8 mouse cellular contexts compared by ENCODE assay signal in the genomic region with DNA sequence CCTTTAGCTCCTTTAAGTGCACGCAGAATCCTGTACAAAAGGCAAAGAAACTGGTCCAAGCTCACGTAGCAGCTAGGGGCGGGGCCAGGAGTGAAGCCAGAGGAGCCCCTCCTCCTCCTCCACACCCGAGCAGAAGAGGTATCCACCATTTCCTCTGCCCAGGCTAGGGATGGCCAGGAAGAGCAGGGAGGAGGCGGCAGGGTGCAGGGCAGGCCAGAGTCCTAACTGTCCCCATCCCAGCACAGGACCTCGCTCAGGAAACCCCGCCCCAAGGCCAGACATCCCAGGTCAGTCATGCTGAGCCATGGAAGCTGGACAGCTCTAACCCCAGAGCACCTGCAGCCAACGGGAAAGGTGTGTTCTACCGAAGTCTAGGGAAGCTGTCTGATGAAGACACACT. TPM values are rescaled to one million over a fixed set of nuclear protein-coding genes. Genes with fewer than 3 reads are reported as not detected.
A peak's percentile ranks its signal among the peaks of the same experiment; 100 is the strongest.
DNase-seq lines count a peak whose midpoint lies in the region; ATAC-seq and TF ChIP-seq lines count a peak whose summit lies in the region.

No protein-coding gene starts in this region.

- peak; percentile 39 for DNase-seq in embryonic facial prominence, embryonic 10.5 days (ENCODE audit: low spot score)
- peak; percentile 30 to 38 for DNase-seq in heart, postnatal 10 days
- no peak for DNase-seq in cerebellum, postnatal 10 days
- DNase-seq in spleen, postnatal 36 days (ENCODE audit: low spot score in 2 of 2), result no peak
- no peak for DNase-seq in cerebellum, adult 2 months

- H3K9ac ChIP-seq in ES-Bruce4 (ENCODE audit: low read depth, poor library complexity, severe bottlenecking), result no peak overlapping the region
- H3K9ac ChIP-seq in limb, embryonic 12.5 days (replicated peaks), result peak overlapping the region; percentile 52; the same call in 1 of the 2 replicates
- H3K9ac ChIP-seq in neural tube, embryonic 12.5 days, result 0 out of 2 replicates have a peak overlapping the region, but pooled peaks have one; percentile 18

- intact Hi-C loops in heart, postnatal 10 days (cut with DNase I), result loop anchor here (2.0 kb wide), 1 partner anchor 95 kb away; no protein-coding TSS in a partner anchor

- no peak for TF ChIP-seq CTCF in ES-Bruce4 (IDR thresholded peaks at IDR 0.05; ENCODE audit: low read depth, low read length)
- no peak for TF ChIP-seq CTCF in cerebellum, adult 2 months (IDR thresholded peaks at IDR 0.05; ENCODE audit: borderline replicate concordance, insufficient read depth, low read depth, low read length)

- TF ChIP-seq EP300 in ES-Bruce4 (IDR thresholded peaks at IDR 0.05; ENCODE audit: insufficient read depth, low read depth, low read length), result no peak

- H3K4me3 ChIP-seq in ES-Bruce4 (ENCODE audit: low read depth, low read length), result peak overlapping the region; percentile 13
- peak overlapping the region; percentile 21; the same call in 1 of the 2 replicates for H3K4me3 ChIP-seq in embryonic facial prominence, embryonic 10.5 days
- H3K4me3 ChIP-seq in limb, embryonic 12.5 days (replicated peaks), result no peak overlapping the region
- no peak overlapping the region for H3K4me3 ChIP-seq in neural tube, embryonic 12.5 days
- H3K4me3 ChIP-seq in cerebellum, adult 2 months (replicated peaks; ENCODE audit: insufficient read depth, low read depth, low read length), result no peak overlapping the region

- 16% methylated on average over 9 of the region's 9 CpGs for WGBS in embryonic facial prominence, embryonic 10.5 days
- 22% methylated on average over 9 of the region's 9 CpGs for WGBS in limb, embryonic 12.5 days
- WGBS in neural tube, embryonic 12.5 days, result 20% methylated on average over 9 of the region's 9 CpGs
- 26% methylated on average over 9 of the region's 9 CpGs for WGBS in cerebellum, adult 2 months

- H3K27me3 ChIP-seq in ES-Bruce4 (ENCODE audit: control insufficient read depth, insufficient read depth, low read length, poor library complexity, severe bottlenecking), result no peaks in the 10 kb centered on the region
- H3K27me3 ChIP-seq in embryonic facial prominence, embryonic 10.5 days (replicated peaks; ENCODE audit: low read depth, poor library complexity, severe bottlenecking), result peaks cover 24% of the 10 kb centered on the region
- H3K27me3 ChIP-seq in limb, embryonic 12.5 days, result peaks cover 17% of the 10 kb centered on the region
- H3K27me3 ChIP-seq in neural tube, embryonic 12.5 days (replicated peaks), result peaks cover 8% of the 10 kb centered on the region; the same call in 1 of the 2 replicates
- no peaks in the 10 kb centered on the region for H3K27me3 ChIP-seq in cerebellum, adult 2 months (ENCODE audit: control insufficient read depth, insufficient read depth, low read length)

- H3K36me3 ChIP-seq in ES-Bruce4 (ENCODE audit: control insufficient read depth, insufficient read depth, low read length, poor library complexity, severe bottlenecking), result no peaks in the 10 kb centered on the region
- H3K36me3 ChIP-seq in embryonic facial prominence, embryonic 10.5 days (replicated peaks), result peaks cover 14% of the 10 kb centered on the region; the same call in 1 of the 2 replicates
- peaks cover 17% of the 10 kb centered on the region; the same call in 1 of the 2 replicates for H3K36me3 ChIP-seq in limb, embryonic 12.5 days
- H3K36me3 ChIP-seq in neural tube, embryonic 12.5 days, result peaks cover 11% of the 10 kb centered on the region; the same call in 1 of the 2 replicates

- H3K4me1 ChIP-seq in ES-Bruce4 (ENCODE audit: control insufficient read depth, insufficient read depth, low read length), result peaks cover 2% of the 10 kb centered on the region
- peaks cover 34% of the 10 kb centered on the region for H3K4me1 ChIP-seq in embryonic facial prominence, embryonic 10.5 days
- H3K4me1 ChIP-seq in limb, embryonic 12.5 days (replicated peaks), result peaks cover 13% of the 10 kb centered on the region
- H3K4me1 ChIP-seq in neural tube, embryonic 12.5 days, result peaks cover 20% of the 10 kb centered on the region
- H3K4me1 ChIP-seq in cerebellum, adult 2 months (ENCODE audit: control insufficient read depth, insufficient read depth, low read length), result peaks cover 5% of the 10 kb centered on the region; the same call in 1 of the 2 replicates

- no peak for TF ChIP-seq POLR2A in ES-Bruce4 (IDR thresholded peaks at IDR 0.05; ENCODE audit: insufficient read depth, low read length)
- TF ChIP-seq POLR2A in cerebellum, adult 2 months (IDR thresholded peaks at IDR 0.05; ENCODE audit: borderline replicate concordance, insufficient read depth, low read length), result no peak

- no peaks in the 10 kb centered on the region for H3K9me3 ChIP-seq in ES-Bruce4 (replicated peaks; ENCODE audit: control insufficient read depth, insufficient read depth, low read length, poor library complexity, severe bottlenecking)
- H3K9me3 ChIP-seq in embryonic facial prominence, embryonic 10.5 days, result no peaks in the 10 kb centered on the region
- H3K9me3 ChIP-seq in limb, embryonic 12.5 days, result no peaks in the 10 kb centered on the region
- no peaks in the 10 kb centered on the region for H3K9me3 ChIP-seq in neural tube, embryonic 12.5 days

- no peak overlapping the region for H3K27ac ChIP-seq in ES-Bruce4 (ENCODE audit: insufficient read depth, low read length)
- H3K27ac ChIP-seq in embryonic facial prominence, embryonic 10.5 days (replicated peaks), result 0 out of 2 replicates have a peak overlapping the region, but pooled peaks have one; percentile 4
- H3K27ac ChIP-seq in limb, embryonic 12.5 days, result no peak overlapping the region
- no peak overlapping the region for H3K27ac ChIP-seq in neural tube, embryonic 12.5 days
- H3K27ac ChIP-seq in cerebellum, adult 2 months (ENCODE audit: insufficient read depth, low read length), result no peak overlapping the region

- H3K4me2 ChIP-seq in limb, embryonic 12.5 days, result peak overlapping the region; percentile 38
- H3K4me2 ChIP-seq in neural tube, embryonic 12.5 days (replicated peaks), result peak overlapping the region; percentile 25; the same call in 1 of the 2 replicates

- no peak for ATAC-seq in limb, embryonic 12.5 days (ENCODE audit: insufficient number of reproducible peaks, insufficient read depth, low FRiP score, low TSS enrichment, low read depth)
- ATAC-seq in neural tube, embryonic 12.5 days (ENCODE audit: low FRiP score, low read depth), result no peak

RNA-seq across cellular contexts. Expression of a gene that starts 2.9 kb away (rescaled TPM):
- polyA plus RNA-seq in ES-Bruce4 (2011; ENCODE audit: insufficient read depth, insufficient read length, low read depth, missing spikeins), result 0.93 and 1.5 TPM in 2 replicates
- polyA plus RNA-seq in embryonic facial prominence, embryonic 10.5 days (2016; fragmentation: Nextera tagmentation; extraction: Ambion mirVana), result 1.5 and 2.2 TPM in 2 replicates
- total RNA-seq in heart, postnatal 10 days (2021), result 10 to 100 TPM; 14.0 to 16.0 TPM
- 2.7 and 3.0 TPM in 2 replicates for polyA plus RNA-seq in limb, embryonic 12.5 days (2016; fragmentation: Nextera tagmentation; extraction: Ambion mirVana)
- 4.7 and 5.7 TPM in 2 replicates for polyA plus RNA-seq in neural tube, embryonic 12.5 days (2016; fragmentation: Nextera tagmentation; extraction: Ambion mirVana)
- 23.8 and 25.2 TPM in 2 replicates for polyA plus RNA-seq in cerebellum, adult 2 months (2012; rRNA removed)

RNA-seq across cellular contexts. Expression of a gene that starts 8.9 kb away (rescaled TPM):
- 129 and 137 TPM in 2 replicates for polyA plus RNA-seq in ES-Bruce4 (2011; ENCODE audit: insufficient read depth, insufficient read length, low read depth, missing spikeins)
- polyA plus RNA-seq in embryonic facial prominence, embryonic 10.5 days (2016; fragmentation: Nextera tagmentation; extraction: Ambion mirVana), result 231 and 251 TPM in 2 replicates
- 100 to 1,000 TPM; 100 to 101 TPM for total RNA-seq in heart, postnatal 10 days (2021)
- polyA plus RNA-seq in limb, embryonic 12.5 days (2016; fragmentation: Nextera tagmentation; extraction: Ambion mirVana), result 192 and 199 TPM in 2 replicates
- polyA plus RNA-seq in neural tube, embryonic 12.5 days (2016; fragmentation: Nextera tagmentation; extraction: Ambion mirVana), result 156 and 174 TPM in 2 replicates
- polyA plus RNA-seq in cerebellum, adult 2 months (2012; rRNA removed), result 136 and 141 TPM in 2 replicates

RNA-seq across cellular contexts. Expression of a gene that starts 27.8 kb away (rescaled TPM):
- 1.9 and 3.6 TPM in 2 replicates for polyA plus RNA-seq in ES-Bruce4 (2011; ENCODE audit: insufficient read depth, insufficient read length, low read depth, missing spikeins)
- 6.8 and 7.4 TPM in 2 replicates for polyA plus RNA-seq in embryonic facial prominence, embryonic 10.5 days (2016; fragmentation: Nextera tagmentation; extraction: Ambion mirVana)
- total RNA-seq in heart, postnatal 10 days (2021), result 1 to 10 TPM; 1.1 to 1.2 TPM
- 5.5 and 6.6 TPM in 2 replicates for polyA plus RNA-seq in limb, embryonic 12.5 days (2016; fragmentation: Nextera tagmentation; extraction: Ambion mirVana)
- 10.5 and 11.8 TPM in 2 replicates for polyA plus RNA-seq in neural tube, embryonic 12.5 days (2016; fragmentation: Nextera tagmentation; extraction: Ambion mirVana)
- 5.1 and 5.6 TPM in 2 replicates for polyA plus RNA-seq in cerebellum, adult 2 months (2012; rRNA removed)

RNA-seq across cellular contexts. Expression of a gene that starts 42.3 kb away (rescaled TPM):
- 95.9 and 97.3 TPM in 2 replicates for polyA plus RNA-seq in ES-Bruce4 (2011; ENCODE audit: insufficient read depth, insufficient read length, low read depth, missing spikeins)
- polyA plus RNA-seq in embryonic facial prominence, embryonic 10.5 days (2016; fragmentation: Nextera tagmentation; extraction: Ambion mirVana), result 119 and 120 TPM in 2 replicates
- total RNA-seq in heart, postnatal 10 days (2021), result 10 to 100 TPM; 21.1 TPM
- polyA plus RNA-seq in limb, embryonic 12.5 days (2016; fragmentation: Nextera tagmentation; extraction: Ambion mirVana), result 91.5 and 91.9 TPM in 2 replicates
- 44.4 and 46.6 TPM in 2 replicates for polyA plus RNA-seq in neural tube, embryonic 12.5 days (2016; fragmentation: Nextera tagmentation; extraction: Ambion mirVana)
- 16.8 and 19.7 TPM in 2 replicates for polyA plus RNA-seq in cerebellum, adult 2 months (2012; rRNA removed)

RNA-seq across cellular contexts. Expression of a gene that starts 44.1 kb away (rescaled TPM):
- polyA plus RNA-seq in ES-Bruce4 (2011; ENCODE audit: insufficient read depth, insufficient read length, low read depth, missing spikeins), result 0.46 and 0.48 TPM in 2 replicates
- polyA plus RNA-seq in embryonic facial prominence, embryonic 10.5 days (2016; fragmentation: Nextera tagmentation; extraction: Ambion mirVana), result 2.5 and 2.9 TPM in 2 replicates
- 1 to 10 TPM; 4.6 to 5.9 TPM for total RNA-seq in heart, postnatal 10 days (2021)
- 1.2 and 2.1 TPM in 2 replicates for polyA plus RNA-seq in limb, embryonic 12.5 days (2016; fragmentation: Nextera tagmentation; extraction: Ambion mirVana)
- 1.7 and 2.5 TPM in 2 replicates for polyA plus RNA-seq in neural tube, embryonic 12.5 days (2016; fragmentation: Nextera tagmentation; extraction: Ambion mirVana)
- 4.3 and 5.0 TPM in 2 replicates for polyA plus RNA-seq in cerebellum, adult 2 months (2012; rRNA removed)

Comparison
In these comparisons a context has a peak if more than half of its experiments do, and no peak if none do; other contexts are left out.
1. H3K4me3 ChIP-seq: peak in ES-Bruce4 (single experiment) and embryonic facial prominence, embryonic 10.5 days (single experiment); none in limb, embryonic 12.5 days (single experiment), neural tube, embryonic 12.5 days (single experiment) and cerebellum, adult 2 months (single experiment).
2. DNase-seq: peak in embryonic facial prominence, embryonic 10.5 days (single experiment) and heart, postnatal 10 days (2 of 2); none in cerebellum, postnatal 10 days (0 of 2), spleen, postnatal 36 days (0 of 2) and cerebellum, adult 2 months (0 of 2).